Mouse (Mus musculus) urinary bladder, postnatal 36 days (tissue): Measurements from ENCODE around the gene Slmap.
A peak's percentile ranks its signal among the peaks of the same experiment; 100 is the strongest.

ENCODE experiments used
- DNase-seq, 2 experiments: peaks; one replicate each; pipeline ENCODE4 v3.0.0; 2022; ENCODE audit warnings: low spot score in 2 of 2, mixed read lengths in 1 of 2

Slmap gene

DNA sequence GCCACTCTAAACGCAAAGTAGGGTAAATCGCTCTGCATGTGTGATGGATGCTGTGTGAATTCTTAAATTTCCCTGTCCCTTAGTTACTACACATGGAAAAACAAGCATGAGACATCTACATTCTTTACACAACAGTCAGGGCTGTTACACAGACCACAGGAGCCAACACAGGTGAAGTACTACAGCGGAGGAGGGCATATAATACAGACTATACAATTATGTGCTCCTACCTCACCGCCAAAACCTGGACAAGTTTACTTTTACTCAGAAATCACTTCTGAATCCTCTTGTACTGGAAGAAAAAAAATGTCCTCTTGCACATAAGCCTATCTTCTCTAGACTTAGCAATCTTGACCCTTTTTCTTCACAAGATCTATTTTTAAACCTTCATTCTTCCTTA lies 66.8 kb downstream of the Slmap start:
- DNase-seq: no peak

DNA sequence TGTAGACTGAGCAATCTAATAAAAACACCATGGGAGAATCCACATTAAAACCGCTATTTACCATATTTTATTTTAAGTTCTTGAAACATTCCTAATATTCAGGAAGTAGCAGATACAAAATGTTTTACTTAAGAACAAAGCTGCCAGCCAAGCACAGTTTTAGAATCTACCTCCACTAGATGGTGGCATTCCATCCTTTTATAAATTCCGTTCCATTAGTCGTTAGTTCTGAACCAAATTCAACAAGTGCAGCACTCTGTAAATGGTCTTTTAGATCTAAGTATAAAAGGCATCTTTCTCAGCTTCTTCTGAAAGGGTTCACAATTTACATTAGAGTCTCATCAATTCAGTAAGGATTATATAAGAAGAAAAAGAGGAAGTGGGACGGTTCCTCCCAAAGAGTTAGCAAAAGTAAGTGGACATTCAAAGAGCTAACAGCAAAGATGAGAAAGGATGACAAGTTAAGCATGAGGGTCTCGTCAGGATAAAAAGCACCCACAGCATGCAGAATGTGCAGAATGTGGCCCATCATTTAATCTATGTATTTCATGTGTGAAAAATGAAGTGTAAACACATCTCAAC lies 68.1 kb downstream of the Slmap start:
- DNase-seq: no peak

DNA sequence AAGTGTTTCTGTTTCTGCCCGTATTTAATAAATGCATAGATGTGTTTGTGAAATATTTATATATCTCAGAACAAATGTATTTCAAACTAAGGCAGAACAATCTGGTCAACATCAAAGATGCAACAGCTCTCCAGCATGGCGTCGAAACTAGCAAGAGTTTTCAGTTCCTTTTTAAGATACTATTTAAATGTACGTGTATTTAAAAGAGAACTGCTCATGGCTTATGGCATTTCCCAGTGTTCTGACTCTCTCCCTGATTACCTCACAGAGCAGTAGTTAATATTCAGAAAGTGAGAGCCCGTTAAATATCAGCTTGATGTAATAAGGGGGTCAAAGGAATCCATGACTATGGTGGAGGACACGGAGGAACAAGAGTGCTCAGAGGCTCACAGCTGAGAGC lies 68.8 kb downstream of the Slmap start:
- no peak for DNase-seq

DNA sequence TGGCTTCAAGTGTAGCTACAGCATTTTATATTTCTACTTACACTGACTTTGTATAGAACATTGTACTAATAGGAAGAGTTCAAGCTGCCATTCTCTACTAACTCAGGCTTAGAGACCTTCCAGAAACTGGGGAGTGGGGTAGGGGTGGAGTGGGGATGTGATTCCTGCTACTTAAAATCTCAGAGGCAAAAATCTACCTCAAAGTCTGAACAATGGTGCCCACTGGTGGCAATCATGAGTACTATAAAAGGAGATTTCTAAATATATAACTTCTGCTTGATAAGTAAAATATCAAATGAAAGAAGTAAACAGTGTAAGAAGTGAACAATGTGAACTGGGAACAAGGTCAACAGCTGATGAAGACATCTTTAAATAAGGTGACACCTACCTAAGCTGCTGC lies 75.2 kb downstream of the Slmap start:
- DNase-seq: peak in 1 of 2 experiments; percentile 19

DNA sequence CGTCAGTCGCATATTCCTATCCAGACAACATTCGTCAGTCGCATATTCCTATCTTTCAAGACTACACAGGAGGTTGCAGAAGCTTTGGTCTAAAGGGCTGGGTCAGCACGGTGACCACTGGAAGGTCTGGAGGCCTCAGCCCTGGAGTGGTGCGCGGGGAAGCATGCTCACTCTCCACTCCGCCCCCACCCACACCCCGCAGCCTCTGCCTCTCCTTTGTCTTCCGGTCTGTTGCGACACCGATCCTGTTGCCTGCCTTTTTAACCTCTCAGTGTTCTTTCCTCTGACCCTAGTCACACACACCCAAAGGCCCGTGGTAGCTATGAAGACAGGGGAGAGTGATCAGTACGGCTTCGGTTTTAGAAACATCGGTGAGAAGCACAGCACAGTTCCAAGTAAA lies 79.9 kb downstream of the Slmap start:
- no peak for DNase-seq

DNA sequence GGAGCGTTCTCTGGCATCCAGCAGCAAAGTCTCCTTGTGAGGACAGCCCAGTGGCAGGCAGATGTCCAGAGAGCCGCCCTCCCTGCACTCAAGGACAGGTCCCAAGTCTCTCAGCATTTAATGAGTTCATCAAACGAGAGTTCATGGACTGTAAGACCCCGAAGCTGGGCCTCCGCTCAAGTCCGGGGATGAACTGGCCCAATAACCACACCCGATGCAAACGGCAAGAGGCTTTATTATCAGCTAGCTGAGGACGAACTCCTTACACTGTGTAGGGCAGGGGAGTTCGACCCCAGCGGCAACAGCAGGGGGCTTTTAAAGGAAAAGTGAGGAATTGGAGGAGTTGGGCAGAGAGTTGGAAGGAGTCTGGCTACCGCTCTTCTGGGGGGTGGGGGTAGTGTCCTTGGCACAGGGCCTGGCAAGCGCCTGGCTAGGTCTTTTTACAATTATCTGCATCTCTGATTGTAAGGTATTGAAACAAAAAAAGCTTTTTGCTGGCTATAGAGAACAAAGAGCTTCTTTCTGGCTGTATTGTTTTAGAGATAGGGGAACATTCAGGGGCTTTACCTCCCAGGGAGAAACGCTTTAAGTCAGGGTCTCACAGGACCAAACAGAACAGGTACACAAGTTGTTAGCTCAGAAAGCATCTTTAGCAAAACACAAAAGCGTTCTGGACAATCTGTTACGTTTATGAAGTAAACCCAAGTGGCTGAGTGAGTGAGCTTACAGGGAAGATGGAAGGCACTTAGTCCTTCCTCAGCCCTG lies 84.5 kb downstream of the Slmap start:
- peak in 1 of 2 experiments; percentile 9 for DNase-seq

DNA sequence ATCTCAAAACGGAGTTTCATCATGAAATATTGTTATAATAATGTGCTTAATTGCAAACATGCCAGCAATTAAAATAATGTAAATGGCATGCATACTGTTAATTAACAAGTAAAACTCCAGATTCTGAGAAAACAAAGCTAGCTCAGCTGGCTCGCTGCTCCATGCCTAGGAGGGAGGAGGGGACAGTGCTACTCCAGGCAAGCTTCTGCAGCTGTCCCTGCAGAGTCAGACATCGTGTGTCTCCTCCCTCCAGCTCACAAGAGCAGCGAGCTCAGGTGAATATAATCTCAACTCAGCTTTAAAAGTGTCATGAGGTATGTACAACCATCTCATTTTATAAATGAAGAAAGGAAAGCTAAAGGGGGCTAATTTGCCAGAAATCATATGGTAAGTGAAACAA lies 86.2 kb downstream of the Slmap start:
- DNase-seq: no peak

DNA sequence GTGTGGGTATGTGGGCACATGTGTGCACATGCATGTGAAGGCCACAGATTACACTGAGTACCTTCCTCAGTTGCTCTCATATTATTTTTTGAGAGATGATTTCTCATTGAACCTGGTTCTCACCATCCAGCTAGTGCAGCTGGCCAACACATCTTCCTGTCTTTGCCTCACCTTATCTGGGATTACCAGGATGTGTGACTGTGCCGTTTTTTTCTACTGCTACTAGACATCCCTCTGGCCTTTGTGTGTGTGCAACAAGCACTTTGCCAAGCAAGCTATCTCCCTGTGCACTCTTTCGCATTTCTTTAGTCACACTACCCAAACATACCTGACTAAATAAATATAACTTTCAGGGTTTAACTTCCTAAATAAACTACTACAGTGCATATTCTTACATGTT lies 87.5 kb downstream of the Slmap start:
- no peak for DNase-seq

DNA sequence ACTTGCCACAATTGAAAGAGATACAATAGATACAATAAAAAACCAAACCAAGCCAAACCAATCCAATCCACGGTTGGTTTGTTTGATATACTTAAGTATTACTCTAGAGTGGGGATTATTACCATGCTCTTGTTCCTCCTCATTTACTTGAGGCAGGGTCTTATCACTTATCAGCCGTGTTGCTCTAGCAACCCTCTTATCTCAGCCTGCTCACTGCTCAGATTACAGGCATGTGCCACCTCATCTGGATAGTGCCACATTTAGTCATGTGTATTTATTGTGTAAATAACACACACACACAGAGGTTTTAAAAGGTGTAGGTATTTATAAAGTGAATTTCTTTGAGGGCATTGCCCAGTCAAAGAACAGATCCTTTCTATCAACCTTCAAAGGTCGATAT lies 88.2 kb downstream of the Slmap start:
- no peak for DNase-seq

DNA sequence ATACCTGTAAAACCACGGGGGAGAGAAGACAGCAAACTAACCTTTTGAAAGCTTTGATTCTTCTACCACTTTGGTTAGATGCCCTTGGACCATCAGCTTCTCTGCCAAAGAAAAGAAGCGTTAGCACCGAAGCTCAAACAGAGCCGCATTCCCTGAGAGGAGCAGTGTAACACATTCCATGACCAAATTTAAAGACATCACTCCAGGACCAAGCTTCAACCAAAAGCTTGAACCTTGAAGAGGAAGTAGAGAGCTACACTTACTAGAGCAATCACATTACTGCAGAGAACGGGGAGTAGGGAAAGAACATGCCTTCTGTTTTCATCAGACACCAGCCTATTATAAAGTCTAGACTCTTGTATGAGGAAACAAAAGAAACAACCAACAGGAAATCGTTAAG lies 92.2 kb downstream of the Slmap start:
- no peak for DNase-seq

DNA sequence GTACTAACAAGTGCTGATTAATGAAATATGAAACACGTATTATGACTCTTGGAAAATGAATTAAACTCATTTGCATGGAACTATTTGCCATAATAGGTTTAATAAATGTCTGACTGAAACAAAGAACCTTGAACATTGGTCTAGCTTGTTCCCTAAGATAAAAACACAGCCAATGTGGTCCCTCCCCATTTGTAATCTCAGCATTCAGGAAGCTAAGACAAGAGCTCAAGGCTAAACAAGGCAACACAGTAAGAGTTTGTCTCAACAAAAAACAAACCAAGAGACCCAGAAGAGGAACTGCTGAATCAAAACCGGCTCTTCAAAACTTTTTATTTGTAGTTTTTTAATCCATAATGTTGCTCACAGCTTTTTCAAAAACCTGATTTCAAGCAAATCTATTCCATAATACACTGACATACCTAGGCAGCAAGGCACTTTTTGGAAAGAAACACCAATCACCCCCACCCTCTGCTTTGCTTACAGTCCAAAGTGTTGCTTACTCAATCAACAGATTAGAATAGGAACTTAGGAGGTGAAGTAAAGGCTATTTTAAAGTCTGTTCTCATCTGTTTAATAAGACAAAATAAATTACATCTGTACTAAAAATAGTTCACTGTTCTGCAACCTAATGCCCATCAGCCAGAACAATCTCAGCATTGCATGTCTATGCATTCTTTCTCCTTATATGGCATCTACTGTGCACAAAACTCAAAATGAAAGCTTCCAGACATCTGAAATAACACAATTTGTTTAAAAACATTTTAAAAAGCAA lies 93.5 kb downstream of the Slmap start:
- DNase-seq: no peak

DNA sequence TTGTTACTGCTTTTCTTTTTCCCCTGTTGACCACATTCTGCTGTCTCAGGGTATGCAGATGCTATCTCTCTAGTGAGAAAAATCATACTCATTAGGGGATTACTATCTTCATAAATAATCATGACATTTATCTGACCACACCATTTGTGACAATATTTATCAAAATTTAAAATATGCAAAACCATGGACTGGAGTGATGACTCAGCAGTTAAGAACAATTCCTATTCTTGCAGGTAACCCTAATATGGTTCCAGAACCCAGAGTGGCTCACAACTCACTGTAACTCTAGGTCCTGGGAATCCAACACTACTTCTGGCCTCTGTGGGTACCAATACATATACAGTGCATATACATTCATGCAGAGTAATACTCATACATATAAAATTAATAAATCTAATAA lies 94.7 kb downstream of the Slmap start:
- no peak for DNase-seq

DNA sequence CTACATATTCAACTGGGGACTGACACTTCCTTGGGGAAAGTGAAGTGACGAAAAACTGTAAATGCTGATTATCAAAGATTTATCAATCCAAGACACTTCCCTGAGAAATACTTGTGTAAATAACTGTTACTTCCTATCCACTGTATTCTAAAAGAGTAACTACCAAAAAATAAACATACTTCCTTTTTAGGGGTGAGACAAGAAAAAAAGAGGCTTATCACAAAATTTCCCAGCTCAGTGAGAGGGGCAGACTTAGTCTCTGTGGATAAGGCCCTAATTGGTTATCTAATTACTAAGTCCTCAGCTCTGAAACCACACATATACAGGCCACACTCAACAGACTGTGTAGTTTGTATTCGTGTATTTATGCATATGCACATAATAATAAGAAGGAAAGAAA lies 97.0 kb downstream of the Slmap start:
- no peak for DNase-seq

DNA sequence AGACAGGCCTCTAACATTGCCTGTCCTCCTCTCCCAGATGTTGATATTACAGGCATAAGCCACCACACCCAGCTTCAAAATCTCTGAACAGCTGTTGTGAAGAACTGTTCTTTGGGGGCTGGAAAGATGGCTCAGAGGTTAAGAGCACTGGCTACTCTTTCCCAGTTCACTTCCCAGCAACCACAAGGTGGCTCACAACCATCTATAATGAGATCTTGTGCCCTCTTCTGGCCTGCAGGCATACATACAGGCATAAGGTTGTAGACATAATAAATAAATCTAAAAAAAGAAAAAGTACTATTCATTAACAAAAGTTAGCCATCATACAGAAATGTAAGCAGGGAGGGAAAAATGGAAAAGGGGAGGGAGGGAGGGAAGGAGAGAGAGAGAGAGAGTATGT lies 98.4 kb downstream of the Slmap start:
- no peak for DNase-seq

DNA sequence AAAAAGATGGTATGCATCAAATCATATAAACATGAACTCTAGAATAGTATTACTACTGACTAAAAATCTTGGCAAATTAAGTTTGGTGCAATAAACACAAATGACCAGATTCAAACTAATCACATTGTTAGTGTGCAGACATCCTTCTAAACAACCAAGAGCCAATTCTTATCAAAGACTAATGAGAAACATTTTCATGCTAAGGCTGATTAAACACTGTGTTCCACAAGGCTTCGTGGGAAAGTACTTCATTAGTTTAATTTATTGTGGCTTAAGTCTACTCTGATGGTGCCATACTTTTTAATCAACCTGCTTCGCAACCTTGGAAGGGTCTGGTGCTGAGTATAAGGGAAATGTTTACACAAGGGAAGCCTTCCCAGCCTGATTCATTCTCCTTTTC lies 102.4 kb downstream of the Slmap start:
- DNase-seq: no peak

DNA sequence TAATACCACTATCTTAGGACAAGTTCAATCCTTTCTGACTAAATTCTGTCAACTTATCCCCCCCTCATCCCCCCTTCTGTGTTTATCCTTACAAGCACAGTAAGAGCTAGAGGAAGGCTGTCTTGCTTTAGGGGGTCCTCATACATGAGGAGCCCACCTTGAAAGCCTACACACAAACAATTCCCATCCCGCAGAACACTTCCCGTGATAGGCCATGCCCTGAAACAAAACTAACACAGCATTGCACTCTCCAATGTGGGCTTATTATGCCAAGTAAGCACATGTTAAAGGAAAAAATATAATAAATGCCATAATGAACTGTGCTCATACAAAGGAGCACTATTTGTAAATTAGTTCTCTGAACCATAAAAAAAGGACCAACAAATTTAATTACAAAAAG lies 102.8 kb downstream of the Slmap start:
- DNase-seq: no peak

DNA sequence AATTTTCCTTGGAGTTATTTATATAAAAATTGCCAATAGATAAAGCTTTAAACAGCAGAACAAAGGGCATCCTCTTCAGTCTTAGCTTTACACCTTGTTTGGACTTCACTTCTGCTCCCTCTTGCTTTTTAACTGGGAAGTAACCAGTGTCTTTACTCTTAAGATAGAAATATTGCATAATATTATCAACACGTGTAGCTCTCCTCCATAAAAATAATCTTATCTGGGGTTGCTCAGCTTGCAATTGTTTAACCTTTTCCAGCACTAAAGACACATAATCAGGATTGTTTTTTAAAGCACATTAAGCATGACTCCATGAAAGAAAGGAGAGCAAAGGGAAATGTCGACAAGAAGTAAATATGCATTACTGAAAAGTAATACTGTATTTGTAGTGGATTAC lies 114.5 kb downstream of the Slmap start:
- DNase-seq: no peak

DNA sequence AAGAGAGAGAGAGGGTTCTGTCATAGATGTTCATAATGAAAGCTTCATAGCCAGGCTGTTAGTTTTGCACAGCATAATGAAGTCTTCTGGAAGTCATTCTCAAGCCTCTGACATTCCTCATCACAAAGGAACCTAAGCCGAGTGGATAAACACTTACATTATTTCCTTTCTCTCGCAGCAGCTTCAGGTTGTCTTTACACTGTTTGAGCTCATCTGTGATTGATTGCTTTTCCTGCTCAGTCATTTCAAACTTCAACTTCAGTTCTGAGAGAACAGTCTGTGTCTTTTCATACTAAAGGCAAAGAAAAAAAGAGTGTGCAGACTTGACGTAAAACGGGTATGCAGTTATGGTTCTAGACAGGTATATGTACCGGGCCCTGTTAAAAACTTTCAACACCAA lies 116.8 kb downstream of the Slmap start:
- DNase-seq: no peak

DNA sequence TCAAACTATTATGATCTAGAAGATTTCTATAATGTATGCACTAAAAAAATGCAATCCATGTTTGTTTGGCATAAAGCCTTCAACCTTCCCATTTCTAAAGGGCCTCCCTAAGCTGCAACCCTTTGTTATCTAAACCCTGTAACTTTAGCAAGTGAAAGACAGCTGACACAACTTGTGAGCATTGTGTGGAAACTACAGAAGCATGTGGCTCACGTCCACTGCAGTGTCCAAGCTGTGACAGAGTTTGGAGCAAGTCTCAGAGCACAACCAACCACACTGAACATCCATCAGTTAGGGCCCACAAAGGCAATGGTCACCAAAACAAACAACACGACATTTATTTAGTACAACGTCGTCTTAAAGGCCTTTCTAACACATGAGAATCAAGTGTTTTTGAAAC lies 117.6 kb downstream of the Slmap start:
- no peak for DNase-seq

DNA sequence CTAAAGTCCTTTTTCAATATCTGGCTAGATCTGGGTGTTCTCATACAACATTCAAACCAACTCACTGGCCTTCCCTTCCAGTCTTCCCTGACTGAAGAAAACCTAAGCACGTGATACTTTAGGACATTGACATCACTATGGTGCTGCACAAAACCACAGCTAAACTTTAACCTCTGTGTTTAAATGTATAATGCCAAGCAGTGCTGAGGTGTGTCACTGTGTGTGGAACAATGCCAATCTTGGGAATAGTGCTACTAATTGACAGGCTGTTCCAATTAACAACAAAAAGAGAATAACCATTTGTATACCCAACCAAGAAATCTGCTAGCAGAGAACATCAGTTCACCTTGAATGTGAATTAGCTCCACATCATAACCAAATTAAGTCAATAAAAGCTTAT lies 121.2 kb downstream of the Slmap start:
- no peak for DNase-seq

DNA sequence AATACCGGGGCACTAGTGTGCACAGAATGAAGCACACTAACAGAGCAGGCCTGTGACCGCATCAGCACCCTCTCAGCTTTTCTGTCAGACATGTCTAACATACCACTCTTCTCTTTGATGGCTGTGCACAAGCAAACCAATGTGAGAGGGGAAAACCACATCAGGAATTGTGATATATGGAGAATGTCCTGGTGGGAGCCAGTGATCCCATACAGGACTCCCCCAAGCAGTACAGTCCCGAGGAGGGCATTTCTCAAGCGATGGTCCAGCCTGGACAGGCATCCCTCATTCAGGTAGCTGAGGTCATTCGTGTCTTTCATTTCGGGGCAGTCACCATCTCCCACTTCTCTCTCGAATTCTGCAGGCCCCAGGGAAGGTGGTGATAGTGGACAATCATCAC lies 128.0 kb downstream of the Slmap start:
- DNase-seq: no peak

DNA sequence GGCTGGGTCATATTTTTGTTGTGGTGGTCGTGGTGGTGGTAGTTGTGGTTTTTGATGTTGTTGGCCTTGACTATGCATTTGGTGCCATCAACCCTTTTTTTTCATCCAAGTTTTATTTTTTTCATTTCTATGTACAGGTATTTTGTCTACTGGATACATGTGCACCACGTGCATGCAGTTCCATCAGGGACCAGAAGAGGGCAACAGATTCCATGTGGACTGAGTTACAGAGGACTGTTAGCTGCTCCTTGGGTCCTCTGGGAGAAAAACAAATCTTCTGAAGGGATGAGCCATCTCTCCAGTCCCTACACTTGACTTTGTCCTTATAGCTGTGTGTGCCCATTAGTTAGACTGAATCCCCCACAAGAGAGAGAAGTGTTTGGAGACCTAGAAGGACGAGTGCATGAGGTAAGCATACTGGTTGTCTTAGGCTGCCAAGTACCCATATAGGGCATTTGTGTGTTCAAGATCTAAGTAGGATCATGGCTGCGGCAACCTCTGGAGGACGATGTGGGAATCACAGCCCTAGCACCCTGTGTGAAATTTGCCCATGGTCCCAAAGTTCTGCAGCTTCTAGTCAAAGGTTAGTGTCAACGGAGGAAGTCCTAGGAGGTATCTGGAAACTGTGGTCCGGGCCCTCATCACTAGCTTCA lies 136.1 kb downstream of the Slmap start:
- DNase-seq: no peak

DNA sequence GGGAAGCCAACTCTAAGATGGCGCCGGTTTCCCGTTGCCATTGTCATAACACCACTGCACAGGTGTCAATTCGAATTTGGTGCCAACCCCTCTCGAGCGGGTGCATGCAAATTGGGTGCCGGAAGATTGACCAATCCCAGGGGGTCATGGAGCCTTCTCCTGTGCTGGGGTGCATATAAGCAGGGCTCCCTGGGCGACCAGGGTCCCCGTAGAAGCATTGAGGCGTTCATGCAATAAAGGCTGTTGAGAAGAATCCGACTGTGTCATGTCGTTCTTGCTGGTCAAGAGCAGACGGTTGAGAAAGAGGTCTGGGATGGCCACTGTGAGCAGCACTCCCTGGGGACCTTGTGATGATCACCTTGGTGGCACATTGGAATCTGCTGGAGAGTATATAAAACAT lies 142.9 kb downstream of the Slmap start:
- DNase-seq: no peak
